Mouse (Mus musculus): ENCODE data around the gene Cycs.

GRCm38 (mm10) chr6:50542535-50542934 lies 23.8 kb downstream of the Cycs start:
- no peak for TF ChIP-seq CTCF (IDR thresholded peaks at IDR 0.05; ENCODE audit: control insufficient read depth, insufficient read depth, insufficient read length)
- no peak for TF ChIP-seq CEBPB (IDR thresholded peaks at IDR 0.05; ENCODE audit: low read depth)

All from C2C12 (cell line).